Mouse (Mus musculus) splenic B cell, adult 2 months (primary cell): ENCODE measurements around the gene Nav3.

Experiments
- DNase-seq: peaks from one replicate; pipeline ENCODE4 v3.0.0-alpha.2; 2011; ENCODE audit warnings: low read depth, low spot score
- H3K27me3 ChIP-seq: 2 replicates; pipeline ENCODE4 v1.6.1; 2012; ENCODE audit warnings: mild to moderate bottlenecking, low read length, moderate library complexity, mixed read lengths; ENCODE audit not compliant: control insufficient read depth, poor library complexity, insufficient read depth, severe bottlenecking
- H3K36me3 ChIP-seq: 2 replicates; pipeline ENCODE4 v1.6.1; 2012; ENCODE audit warnings: mild to moderate bottlenecking, low read length, moderate library complexity, mixed read lengths; ENCODE audit not compliant: control insufficient read depth, poor library complexity, insufficient read depth, severe bottlenecking

Nav3 gene

DNA sequence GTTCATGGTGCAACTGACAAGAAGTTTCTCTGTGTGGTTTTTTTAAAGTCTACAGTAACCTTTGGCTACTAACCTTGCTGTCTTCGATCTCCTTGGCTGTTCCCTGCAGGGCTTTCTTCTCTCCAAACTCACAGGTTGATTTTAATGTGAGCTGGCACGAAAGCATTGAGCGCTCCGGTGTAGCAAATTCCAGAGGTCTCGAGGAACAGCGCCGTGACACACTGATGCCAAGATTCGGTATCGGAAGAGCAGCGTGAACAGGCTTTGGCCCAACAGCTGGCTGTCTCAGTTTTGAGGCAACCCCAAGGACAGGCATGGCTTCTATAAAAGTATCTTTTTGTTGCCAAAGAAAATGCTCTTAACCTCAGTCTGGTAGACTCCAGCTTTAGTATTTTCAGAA, 456.1 kb downstream of the Nav3 start:
- no peaks in the 10 kb centered on the region for H3K36me3 ChIP-seq
- H3K27me3 ChIP-seq = no peaks in the 10 kb centered on the region
- no peak for DNase-seq

- Histone ChIP-seq H3K27me3 (no peaks in the 10 kb centered on the region), H3K36me3 (no peaks in the 10 kb centered on the region)
- DNase-seq = no peak
These were observed 461.7 kb downstream of the Nav3 start for GRCm38 (mm10) chr10:109994302-109994701.

DNA sequence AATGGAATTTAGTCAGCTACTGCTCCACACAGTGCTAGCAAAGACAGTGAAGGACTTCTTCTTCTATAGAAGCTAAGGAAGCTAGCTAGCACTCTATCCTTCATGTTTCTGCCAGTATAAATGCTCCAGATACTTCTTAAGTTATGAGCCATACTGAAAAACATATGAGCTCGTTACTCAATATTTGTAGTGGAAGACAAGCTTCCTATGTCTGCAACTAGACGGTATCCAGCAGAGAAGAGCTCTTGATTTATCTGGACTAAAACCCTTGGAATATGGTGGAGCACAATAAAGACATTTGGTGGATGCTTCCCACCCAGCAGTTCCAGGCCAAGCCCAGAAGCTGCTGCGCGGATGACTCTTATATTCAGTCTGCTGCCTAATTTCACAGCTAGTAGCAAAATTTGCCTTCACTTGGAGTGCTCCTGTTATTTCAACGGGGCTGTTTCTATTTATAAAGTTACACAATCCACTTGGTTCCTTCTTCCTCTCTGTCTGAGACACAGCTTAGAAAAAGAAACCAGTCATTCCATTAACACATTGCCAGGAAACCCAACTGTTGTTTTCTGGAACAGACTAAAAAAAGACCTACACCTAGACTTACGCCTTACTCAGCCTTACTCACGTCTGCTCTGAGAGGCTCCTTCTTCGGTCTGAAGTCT, 470.0 kb downstream of the Nav3 start:
- Histone ChIP-seq H3K27me3 (no peaks in the 10 kb centered on the region), H3K36me3 (no peaks in the 10 kb centered on the region)
- no peak for DNase-seq

DNA sequence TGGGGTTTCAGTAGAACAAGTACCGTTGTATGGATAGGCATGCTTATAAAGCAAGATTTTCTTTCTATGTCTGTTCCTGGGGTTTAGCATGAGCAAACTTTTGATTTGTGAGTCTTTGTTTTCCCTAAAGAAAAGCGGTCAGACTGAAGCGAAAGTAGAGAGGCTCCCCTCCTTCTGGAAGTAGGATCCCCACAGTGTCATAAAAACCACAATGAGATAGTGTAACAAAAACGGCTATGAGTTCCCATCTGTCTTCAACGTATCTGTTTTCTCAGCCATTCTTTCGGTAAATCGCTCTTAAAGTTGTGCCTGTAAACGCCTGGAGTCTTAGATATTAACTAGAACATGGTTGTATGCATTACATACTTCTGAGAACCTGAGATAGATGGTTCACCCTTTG, 479.7 kb downstream of the Nav3 start:
- DNase-seq = no peak
- Histone ChIP-seq H3K27me3 (no peaks in the 10 kb centered on the region), H3K36me3 (no peaks in the 10 kb centered on the region)

- DNase-seq = no peak
- Histone ChIP-seq H3K27me3 (no peaks in the 10 kb centered on the region), H3K36me3 (no peaks in the 10 kb centered on the region)
These were observed 481.8 kb downstream of the Nav3 start for GRCm38 (mm10) chr10:109974177-109974576.

- Histone ChIP-seq H3K27me3 (no peaks in the 10 kb centered on the region), H3K36me3 (no peaks in the 10 kb centered on the region)
- DNase-seq = no peak
These were observed 482.5 kb downstream of the Nav3 start for GRCm38 (mm10) chr10:109973483-109973882.

- Histone ChIP-seq H3K36me3 (no peaks in the 10 kb centered on the region), H3K27me3 (no peaks in the 10 kb centered on the region)
- no peak for DNase-seq
These were observed 505.7 kb downstream of the Nav3 start for GRCm38 (mm10) chr10:109950296-109950695.

DNA sequence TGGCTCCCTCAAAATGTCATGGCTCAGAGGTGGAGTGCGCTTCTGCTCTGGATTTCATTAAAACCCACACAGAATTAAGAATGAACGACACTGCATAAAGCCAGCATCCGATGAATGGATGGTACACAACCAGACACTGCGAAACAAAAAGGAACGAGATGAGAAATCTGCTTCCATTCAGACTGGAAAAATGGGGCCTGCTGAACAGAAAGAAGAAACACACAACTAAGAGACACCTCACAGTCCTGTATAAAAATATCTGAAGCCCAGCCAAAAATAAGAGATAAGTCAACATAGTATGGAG, 526.7 kb downstream of the Nav3 start:
- DNase-seq = no peak
- no peaks in the 10 kb centered on the region for H3K36me3 ChIP-seq
- no peaks in the 10 kb centered on the region for H3K27me3 ChIP-seq

GRCm38 (mm10) chr10:109928547-109929318, 527.3 kb downstream of the Nav3 start:
- no peaks in the 10 kb centered on the region for H3K36me3 ChIP-seq
- DNase-seq = no peak

DNA sequence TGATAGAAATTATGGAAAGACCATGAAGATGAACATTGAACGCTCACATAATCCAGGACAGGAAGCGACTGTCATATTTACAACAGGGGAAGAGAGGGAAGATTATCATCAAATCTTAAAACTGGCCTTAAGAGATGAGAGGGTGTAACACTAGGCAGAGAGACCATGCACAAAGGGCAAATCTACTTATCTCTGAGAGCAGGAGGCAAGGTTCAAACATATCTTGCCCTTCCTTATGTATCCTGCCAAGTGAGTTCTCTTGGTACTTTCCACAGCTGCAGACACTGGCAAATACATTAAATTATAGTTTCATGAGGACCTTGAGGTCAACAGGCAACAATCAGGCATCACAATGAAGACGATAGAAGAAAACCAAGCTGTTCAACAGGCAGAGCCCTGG, 529.9 kb downstream of the Nav3 start:
- no peak for DNase-seq
- Histone ChIP-seq H3K27me3 (no peaks in the 10 kb centered on the region), H3K36me3 (no peaks in the 10 kb centered on the region)

More at GRCm38 (mm10) chr10:109928547-109929318, 527.3 kb downstream of the Nav3 start:
- no peaks in the 10 kb centered on the region for H3K27me3 ChIP-seq

GRCm38 (mm10) chr10:109924136-109924535, 531.9 kb downstream of the Nav3 start:
- no peaks in the 10 kb centered on the region for H3K36me3 ChIP-seq
- no peak for DNase-seq
- H3K27me3 ChIP-seq = no peaks in the 10 kb centered on the region

DNA sequence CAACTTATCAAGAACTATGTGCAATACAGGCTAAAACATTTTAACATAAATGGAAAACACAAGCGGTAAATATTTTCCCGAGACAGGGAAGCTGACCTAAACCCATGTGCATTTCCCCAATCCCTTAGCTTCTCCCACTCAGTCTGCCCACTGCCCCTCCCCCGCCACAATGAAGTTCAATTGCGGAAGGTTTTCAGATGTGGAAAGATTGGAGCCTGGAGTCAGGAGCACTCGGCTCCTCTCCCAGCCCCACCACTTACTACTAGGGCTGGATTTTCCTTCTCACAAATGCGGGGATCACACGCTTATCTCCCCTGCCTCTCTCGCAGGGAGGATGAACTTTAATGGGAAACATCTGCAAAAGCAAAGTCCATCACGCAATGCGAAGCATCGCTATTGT, 534.6 kb downstream of the Nav3 start:
- no peaks in the 10 kb centered on the region for H3K27me3 ChIP-seq
- DNase-seq = no peak
- no peaks in the 10 kb centered on the region for H3K36me3 ChIP-seq

DNA sequence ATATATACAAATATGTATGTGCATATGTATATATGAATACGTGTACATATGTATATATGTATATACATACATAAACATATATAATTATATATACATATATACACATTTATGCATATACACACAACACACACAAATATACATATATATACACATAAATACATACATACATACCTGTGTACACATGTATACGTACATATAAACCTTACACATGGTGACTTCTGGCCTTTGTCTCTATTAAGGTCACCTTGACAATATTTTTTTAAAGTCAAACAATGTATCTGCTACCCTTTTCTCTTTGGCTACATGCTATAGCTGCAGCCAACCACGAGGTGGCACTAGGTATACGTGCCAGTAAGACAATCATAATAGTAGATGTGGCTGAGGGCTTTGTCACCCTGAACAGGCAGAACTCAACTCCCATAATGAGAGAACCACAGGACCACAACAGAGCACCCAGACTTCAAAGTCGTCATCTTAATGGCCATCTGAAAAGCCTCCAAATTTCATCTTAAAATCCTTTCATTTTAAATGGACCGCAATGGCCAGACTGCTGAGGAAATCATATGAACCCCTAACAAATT, 535.3 kb downstream of the Nav3 start:
- H3K27me3 ChIP-seq = no peaks in the 10 kb centered on the region
- H3K36me3 ChIP-seq = no peaks in the 10 kb centered on the region
- no peak for DNase-seq

DNA sequence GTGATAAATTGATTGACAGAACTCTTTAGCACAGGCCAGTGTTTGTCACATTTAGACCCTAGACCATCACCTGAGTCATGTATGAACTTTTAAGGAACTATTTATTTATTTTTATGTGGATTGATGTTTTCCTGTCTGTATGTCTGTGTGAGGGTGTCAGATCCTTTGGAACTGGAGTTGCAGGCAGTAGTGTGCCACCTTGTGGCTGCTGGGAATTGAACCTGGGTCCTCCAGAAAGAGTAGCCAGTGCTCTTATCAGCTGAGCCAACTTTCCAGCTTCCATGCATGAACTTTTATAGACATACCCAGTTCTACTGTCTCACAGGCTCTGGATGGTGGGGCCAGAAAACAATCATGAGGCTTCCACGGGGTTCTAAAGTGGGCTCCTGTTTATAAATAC, 536.5 kb downstream of the Nav3 start:
- DNase-seq = no peak
- Histone ChIP-seq H3K36me3 (no peaks in the 10 kb centered on the region), H3K27me3 (no peaks in the 10 kb centered on the region)

GRCm38 (mm10) chr10:109907206-109907605, 548.8 kb downstream of the Nav3 start:
- no peaks in the 10 kb centered on the region for H3K36me3 ChIP-seq
- no peak for DNase-seq
- no peaks in the 10 kb centered on the region for H3K27me3 ChIP-seq
